Mouse (Mus musculus) intestine, embryonic 15.5 days (tissue): ENCODE results near the gene Pdcd6ip. TPM values are rescaled to one million over a fixed set of nuclear protein-coding genes. Genes with fewer than 3 reads are reported as not detected.
"Not testable (repeated sequence)": the region's sequence is repeated elsewhere in the genome, so short reads cannot be mapped to it uniquely, and the experiment has no call there.

Experiments used
- ATAC-seq: fragments of 200-750 bp; cut with Nextera tagmentation; 2 replicates; pipeline ENCODE4 v1.8.0; 2017; ENCODE audit warnings: moderate TSS enrichment, moderate library complexity
- H3K27ac ChIP-seq: fragments of 300-500 bp; sonication (generic); 2 replicates; pipeline ENCODE4 v1.5.1; 2015; ENCODE audit warnings: mild to moderate bottlenecking, inconsistent platforms
- H3K27me3 ChIP-seq: fragments of 300-500 bp; sonication (generic); replicated peaks from 2 replicates; pipeline ENCODE4 v1.6.1; 2015; ENCODE audit warnings: inconsistent platforms
- H3K36me3 ChIP-seq: fragments of 300-500 bp; sonication (generic); 2 replicates; pipeline ENCODE4 v1.6.1; 2015; ENCODE audit warnings: inconsistent platforms
- H3K4me1 ChIP-seq: fragments of 300-500 bp; sonication (generic); replicated peaks from 2 replicates; pipeline ENCODE4 v1.6.1; 2015; ENCODE audit warnings: inconsistent platforms
- H3K4me2 ChIP-seq: fragments of 300-500 bp; sonication (generic); replicated peaks from 2 replicates; pipeline ENCODE4 v1.6.1; 2015; ENCODE audit warnings: mild to moderate bottlenecking, inconsistent platforms
- H3K4me3 ChIP-seq: fragments of 300-500 bp; sonication (generic); replicated peaks from 2 replicates; pipeline ENCODE4 v1.5.1; 2015; ENCODE audit warnings: inconsistent platforms
- H3K9ac ChIP-seq: fragments of 300-500 bp; sonication (generic); 2 replicates; pipeline ENCODE4 v1.6.1; 2015; ENCODE audit warnings: inconsistent platforms
- H3K9me3 ChIP-seq: fragments of 300-500 bp; sonication (generic); 2 replicates; pipeline ENCODE4 v1.6.1; 2016; ENCODE audit warnings: inconsistent platforms
- WGBS: fragments of 180-500 bp; shearing (Covaris S2); methylation state at CpG from one replicate; pipeline ENCODE4 v1.1.7; 2015; 5-methylcytosine and 5-hydroxymethylcytosine counted together
- polyA plus RNA-seq: library from polyadenylated mRNA; unstranded; fragments of >200 nt; fragmentation: Nextera tagmentation; extraction: Ambion mirVana; gene quantifications from 2 replicates; pipeline ENCODE4 v1.2.1, GENCODE M21; 2015

Pdcd6ip gene
- polyA plus RNA-seq, 1 experiment from 2014 or later = 104 TPM

GRCm38 (mm10) chr9:113672352-113672751 is 35.7 kb downstream of the Pdcd6ip start:
- ATAC-seq = no peak

GRCm38 (mm10) chr9:113670857-113671106 is 37.3 kb downstream of the Pdcd6ip start:
- no peaks in the 10 kb centered on the region for H3K27me3 ChIP-seq
- H3K4me1 ChIP-seq = no peaks in the 10 kb centered on the region
- no peak overlapping the region for H3K4me2 ChIP-seq
- H3K36me3 ChIP-seq = peaks cover 33% of the 10 kb centered on the region
- H3K9me3 ChIP-seq = no peaks in the 10 kb centered on the region
- no peak overlapping the region for H3K27ac ChIP-seq
- no peak overlapping the region for H3K4me3 ChIP-seq
- H3K9ac ChIP-seq = no peak overlapping the region
- WGBS = 94% methylated on average over 1 of the region's 1 CpGs
- ATAC-seq = no peak

More at GRCm38 (mm10) chr9:113672352-113672751, 35.7 kb downstream of the Pdcd6ip start:
- Histone ChIP-seq H3K36me3 (peaks cover 41% of the 10 kb centered on the region), H3K27ac (no peak overlapping the region), H3K4me1 (no peaks in the 10 kb centered on the region), H3K4me2 (no peak overlapping the region), H3K4me3 (no peak overlapping the region), H3K27me3 (no peaks in the 10 kb centered on the region), H3K9me3 (no peaks in the 10 kb centered on the region), H3K9ac (no peak overlapping the region)
- WGBS = 86% methylated on average over 5 of the region's 5 CpGs

GRCm38 (mm10) chr9:113670105-113670856 is 37.8 kb downstream of the Pdcd6ip start:
- Histone ChIP-seq H3K4me2 (no peak overlapping the region), H3K27ac (no peak overlapping the region), H3K36me3 (peaks cover 33% of the 10 kb centered on the region), H3K9ac (no peak overlapping the region), H3K4me3 (no peak overlapping the region), H3K9me3 (no peaks in the 10 kb centered on the region), H3K27me3 (no peaks in the 10 kb centered on the region), H3K4me1 (no peaks in the 10 kb centered on the region)
- WGBS = 92% methylated on average over 7 of the region's 7 CpGs
- no peak for ATAC-seq

DNA sequence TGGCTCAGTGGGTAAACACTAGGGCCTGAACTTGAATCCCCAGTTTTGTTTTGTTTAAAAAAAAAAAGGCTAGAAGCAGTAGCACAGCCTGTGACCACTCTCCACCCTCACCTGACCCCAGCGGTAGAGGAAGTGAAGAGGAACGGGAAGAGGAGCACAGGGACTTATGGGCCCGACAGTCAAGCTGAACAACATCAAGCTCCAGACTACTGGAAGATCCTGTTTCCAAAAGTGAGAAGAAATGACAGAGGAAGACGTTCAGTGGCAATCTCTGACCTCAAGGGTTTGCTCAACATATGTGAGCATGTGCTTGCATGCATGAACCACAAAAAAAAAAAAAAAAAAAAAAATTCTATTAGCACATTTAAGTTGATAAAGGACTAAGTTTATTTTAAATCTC is 44.6 kb downstream of the Pdcd6ip start:
- Histone ChIP-seq H3K36me3 (peaks cover 20% of the 10 kb centered on the region), H3K27ac (no peak overlapping the region), H3K4me1 (no peaks in the 10 kb centered on the region), H3K9me3 (no peaks in the 10 kb centered on the region), H3K27me3 (no peaks in the 10 kb centered on the region), H3K4me2 (no peak overlapping the region), H3K4me3 (no peak overlapping the region), H3K9ac (no peak overlapping the region)
- 77% methylated on average over 4 of the region's 4 CpGs for WGBS
- no peak for ATAC-seq

- H3K4me3 ChIP-seq = no peak overlapping the region
- no peak for ATAC-seq
- no peak overlapping the region for H3K9ac ChIP-seq
- no peaks in the 10 kb centered on the region for H3K27me3 ChIP-seq
- no peaks in the 10 kb centered on the region for H3K9me3 ChIP-seq
- peaks cover 22% of the 10 kb centered on the region for H3K36me3 ChIP-seq
- no peak overlapping the region for H3K4me2 ChIP-seq
- H3K4me1 ChIP-seq = no peaks in the 10 kb centered on the region
- WGBS = 86% methylated on average over 1 of the region's 1 CpGs
- no peak overlapping the region for H3K27ac ChIP-seq
Observed at GRCm38 (mm10) chr9:113657837-113658236, 50.2 kb downstream of the Pdcd6ip start.

DNA sequence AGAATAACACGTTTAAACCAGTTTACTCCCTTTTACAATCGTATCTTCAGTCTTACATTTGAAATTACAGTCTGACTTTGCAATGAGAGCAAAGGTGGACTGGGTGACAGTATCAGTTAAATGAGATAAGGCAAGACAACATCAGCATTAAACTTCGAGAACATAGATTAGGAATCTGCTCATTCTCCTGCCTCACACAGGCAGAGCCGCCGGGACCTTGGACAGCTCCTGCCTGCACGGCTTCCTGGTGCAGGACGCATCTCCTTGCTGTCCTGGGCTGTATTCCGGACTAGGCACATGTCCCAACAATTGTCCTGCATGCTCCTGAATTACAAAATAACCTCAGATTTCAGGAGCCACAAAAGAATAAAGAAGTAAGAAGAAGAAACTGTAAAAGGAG is 54.5 kb downstream of the Pdcd6ip start:
- Histone ChIP-seq H3K27me3 (no peaks in the 10 kb centered on the region), H3K27ac (no peak overlapping the region), H3K4me3 (no peak overlapping the region), H3K9me3 (no peaks in the 10 kb centered on the region), H3K36me3 (peaks cover 19% of the 10 kb centered on the region), H3K9ac (no peak overlapping the region), H3K4me1 (no peaks in the 10 kb centered on the region), H3K4me2 (no peak overlapping the region)
- 69% methylated on average over 8 of the region's 8 CpGs for WGBS
- no peak for ATAC-seq

- Histone ChIP-seq H3K27me3 (no peaks in the 10 kb centered on the region), H3K9ac (no peak overlapping the region), H3K27ac (no peak overlapping the region), H3K4me3 (no peak overlapping the region), H3K9me3 (no peaks in the 10 kb centered on the region), H3K4me2 (no peak overlapping the region), H3K36me3 (peaks cover 12% of the 10 kb centered on the region), H3K4me1 (no peaks in the 10 kb centered on the region)
- ATAC-seq = no peak
- 87% methylated on average over 8 of the region's 8 CpGs for WGBS
Observed at GRCm38 (mm10) chr9:113650787-113651186, 57.3 kb downstream of the Pdcd6ip start.

DNA sequence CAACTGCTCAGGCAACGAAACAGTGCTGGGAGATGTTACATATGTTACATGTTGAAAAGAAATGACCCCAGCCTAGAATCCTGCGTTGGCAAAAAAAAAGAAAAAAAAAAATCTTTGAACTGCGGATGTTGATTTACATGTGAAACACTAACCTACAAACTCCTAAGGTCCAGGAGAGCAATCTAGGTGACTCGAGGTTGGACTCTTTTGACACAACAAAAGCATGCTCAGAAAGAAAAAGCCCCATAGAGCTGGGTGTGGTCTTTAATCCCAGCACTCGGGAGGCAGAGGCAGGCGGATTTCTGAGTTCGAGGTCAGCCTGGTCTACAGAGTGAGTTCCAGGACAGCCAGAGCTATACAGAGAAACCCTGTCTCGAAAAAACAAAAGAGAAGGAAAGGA is 58.8 kb downstream of the Pdcd6ip start:
- not testable (repeated sequence) for H3K4me3 ChIP-seq, ATAC-seq, H3K4me2 ChIP-seq, H3K4me1 ChIP-seq, H3K36me3 ChIP-seq, H3K27ac ChIP-seq, H3K27me3 ChIP-seq, H3K9ac ChIP-seq, H3K9me3 ChIP-seq
- WGBS = 76% methylated on average over 8 of the region's 8 CpGs

DNA sequence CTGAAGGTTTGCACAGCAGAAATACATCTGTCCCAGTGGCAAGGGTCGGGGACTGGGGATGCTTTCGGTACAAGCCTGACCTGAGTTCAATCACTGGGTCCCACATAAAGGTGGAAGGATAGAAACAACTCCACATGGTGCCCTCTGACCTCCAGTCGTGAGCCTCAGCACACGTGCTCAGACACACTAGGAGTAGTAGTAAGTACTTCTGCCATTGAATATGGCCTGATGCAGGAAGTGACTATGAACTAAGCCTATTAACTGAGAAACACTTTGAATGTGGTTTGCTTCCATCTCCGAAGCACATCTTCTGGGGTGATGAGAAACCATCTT is 62.3 kb downstream of the Pdcd6ip start:
- Histone ChIP-seq H3K4me3 (no peak overlapping the region), H3K9me3 (no peaks in the 10 kb centered on the region), H3K27ac (no peak overlapping the region), H3K36me3 (no peaks in the 10 kb centered on the region), H3K9ac (no peak overlapping the region), H3K4me1 (no peaks in the 10 kb centered on the region), H3K4me2 (no peak overlapping the region), H3K27me3 (no peaks in the 10 kb centered on the region)
- WGBS = 42% methylated on average over 5 of the region's 5 CpGs
- no peak for ATAC-seq

GRCm38 (mm10) chr9:113645153-113645836 is 62.8 kb downstream of the Pdcd6ip start:
- Histone ChIP-seq H3K36me3 (no peaks in the 10 kb centered on the region), H3K27me3 (no peaks in the 10 kb centered on the region), H3K4me1 (no peaks in the 10 kb centered on the region), H3K9me3 (no peaks in the 10 kb centered on the region), H3K9ac (no peak overlapping the region), H3K4me2 (no peak overlapping the region), H3K4me3 (no peak overlapping the region), H3K27ac (no peak overlapping the region)
- 19% methylated on average over 9 of the region's 11 CpGs for WGBS
- no peak; the same call in 1 of the 2 replicates for ATAC-seq

GRCm38 (mm10) chr9:113644701-113645100 is 63.4 kb downstream of the Pdcd6ip start:
- H3K27ac ChIP-seq = no peak overlapping the region
- H3K4me3 ChIP-seq = no peak overlapping the region
- no peaks in the 10 kb centered on the region for H3K4me1 ChIP-seq
- no peak for ATAC-seq
- 78% methylated on average over 5 of the region's 5 CpGs for WGBS
- no peaks in the 10 kb centered on the region for H3K36me3 ChIP-seq
- no peak overlapping the region for H3K4me2 ChIP-seq
- no peaks in the 10 kb centered on the region for H3K27me3 ChIP-seq
- H3K9ac ChIP-seq = no peak overlapping the region
- H3K9me3 ChIP-seq = no peaks in the 10 kb centered on the region

DNA sequence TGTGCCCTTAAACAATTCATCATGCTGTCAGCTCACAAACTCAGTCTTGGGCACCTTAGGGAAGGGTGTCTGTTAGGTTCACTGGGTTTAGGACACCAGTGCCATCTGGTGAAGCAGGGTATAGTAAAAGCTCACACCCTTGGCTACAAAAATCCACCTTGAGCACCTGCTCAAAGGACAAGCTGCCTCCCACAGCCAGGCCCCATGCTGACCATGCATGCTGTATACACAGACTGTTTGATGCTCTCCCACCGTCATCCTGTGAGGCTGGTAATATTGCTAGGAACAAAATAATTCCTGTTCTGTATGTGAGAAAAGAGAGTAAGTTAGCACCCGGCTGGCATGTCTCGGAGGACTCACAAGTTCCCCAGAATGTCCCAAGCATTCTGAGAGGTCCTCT is 64.0 kb downstream of the Pdcd6ip start:
- no peak for ATAC-seq
- 82% methylated on average over 3 of the region's 3 CpGs for WGBS
- no peak overlapping the region for H3K4me3 ChIP-seq
- H3K27ac ChIP-seq = no peak overlapping the region
- no peak overlapping the region for H3K9ac ChIP-seq
- H3K36me3 ChIP-seq = no peaks in the 10 kb centered on the region
- no peaks in the 10 kb centered on the region for H3K4me1 ChIP-seq
- H3K27me3 ChIP-seq = no peaks in the 10 kb centered on the region
- no peak overlapping the region for H3K4me2 ChIP-seq
- H3K9me3 ChIP-seq = no peaks in the 10 kb centered on the region

DNA sequence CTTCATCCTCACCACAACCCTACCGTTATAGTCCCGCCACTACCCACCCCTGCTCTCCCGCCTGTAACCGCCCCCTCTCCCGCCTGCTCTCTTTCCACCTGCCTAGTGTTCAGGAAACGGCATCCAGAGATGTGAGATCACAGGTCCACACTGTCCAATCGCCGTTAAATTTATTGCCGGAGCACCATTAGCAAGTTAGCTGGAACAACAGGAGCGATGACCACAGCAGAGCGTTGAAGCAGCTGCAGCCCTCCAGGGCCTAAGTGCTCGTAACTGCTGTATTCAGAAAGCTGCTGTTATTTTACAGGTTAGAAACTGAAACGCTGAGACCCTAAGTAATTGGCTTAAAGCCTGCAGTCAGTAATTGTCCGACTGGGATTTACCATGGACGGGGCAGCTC is 64.4 kb downstream of the Pdcd6ip start:
- Histone ChIP-seq H3K4me2 (no peak overlapping the region), H3K9me3 (no peaks in the 10 kb centered on the region), H3K4me1 (no peaks in the 10 kb centered on the region), H3K27ac (no peak overlapping the region), H3K4me3 (no peak overlapping the region), H3K9ac (no peak overlapping the region), H3K36me3 (no peaks in the 10 kb centered on the region), H3K27me3 (no peaks in the 10 kb centered on the region)
- WGBS = 76% methylated on average over 15 of the region's 15 CpGs
- ATAC-seq = no peak
